Mouse (Mus musculus): ENCODE data around the gene Sap25. TPM values are rescaled to one million over a fixed set of nuclear protein-coding genes. Genes with fewer than 3 reads are reported as not detected.

Sap25 gene
- 10 to 100 TPM in 1 of 2 experiments, 1 to 10 TPM in 1; 8.4 to 16.4 TPM for total RNA-seq (2021)
- long read RNA-seq, experiment 1, partial matches to known transcripts = 0 of 2 reads
- long read RNA-seq, experiment 1, other reads (novel, unspliced or antisense) = 0 of 2 reads
- long read RNA-seq, experiment 2, partial matches to known transcripts = 0 of 3 reads
- long read RNA-seq, experiment 2, other reads (novel, unspliced or antisense) = 0 of 3 reads

- peak; percentile 70 for TF ChIP-seq CTCF (conservative IDR thresholded peaks at IDR 0.05)
- peak in 1 of 2 experiments; percentile 51 for DNase-seq (ENCODE audit: low spot score in 2 of 2)
- no peak within 1 kb of the TSS for H3K4me3 ChIP-seq
- H3K27ac ChIP-seq = no peak within 1 kb of the TSS
Observed at GRCm38 (mm10) chr5:137641054-137641453, at the start of gene Sap25. Gene Sap25 (plus strand): TSS chr5:137641334.

GRCm38 (mm10) chr5:137595921-137596320 is 45.2 kb upstream of the Sap25 start:
- Histone ChIP-seq H3K27ac (no peak overlapping the region), H3K4me3 (no peak overlapping the region)
- no peak for DNase-seq (ENCODE audit: low spot score in 2 of 2)
- TF ChIP-seq CTCF (conservative IDR thresholded peaks at IDR 0.05) = no peak

GRCm38 (mm10) chr5:137596601-137597261 is 44.4 kb upstream of the Sap25 start:
- Histone ChIP-seq H3K27ac (no peak overlapping the region), H3K4me3 (no peak overlapping the region)
- no peak for DNase-seq (ENCODE audit: low spot score in 2 of 2)
- TF ChIP-seq CTCF (conservative IDR thresholded peaks at IDR 0.05) = no peak

- Histone ChIP-seq H3K4me3 (no peak overlapping the region), H3K27ac (no peak overlapping the region)
- TF ChIP-seq CTCF (conservative IDR thresholded peaks at IDR 0.05) = no peak
- no peak for DNase-seq (ENCODE audit: low spot score in 2 of 2)
Observed at GRCm38 (mm10) chr5:137597625-137598024, 43.5 kb upstream of the Sap25 start.

GRCm38 (mm10) chr5:137598100-137598826 is 42.9 kb upstream of the Sap25 start:
- TF ChIP-seq CTCF (conservative IDR thresholded peaks at IDR 0.05) = no peak
- Histone ChIP-seq H3K4me3 (no peak overlapping the region), H3K27ac (no peak overlapping the region)
- DNase-seq (ENCODE audit: low spot score in 2 of 2) = no peak

- DNase-seq (ENCODE audit: low spot score in 2 of 2) = no peak
- no peak for TF ChIP-seq CTCF (conservative IDR thresholded peaks at IDR 0.05)
- H3K4me3 ChIP-seq = peak overlapping the region; percentile 96
Observed at GRCm38 (mm10) chr5:137599600-137599999, 41.5 kb upstream of the Sap25 start.

GRCm38 (mm10) chr5:137600281-137600618 is 40.9 kb upstream of the Sap25 start:
- H3K4me3 ChIP-seq = peak overlapping the region; percentile 96
- H3K27ac ChIP-seq = peak overlapping the region; percentile 95
- TF ChIP-seq CTCF (conservative IDR thresholded peaks at IDR 0.05) = no peak; the same call in 1 of the 2 replicates
- DNase-seq (ENCODE audit: low spot score in 2 of 2) = peak in 1 of 2 experiments; percentile 23

More at GRCm38 (mm10) chr5:137599600-137599999, 41.5 kb upstream of the Sap25 start:
- 0 out of 2 replicates have a peak overlapping the region, but pooled peaks have one; percentile 95 for H3K27ac ChIP-seq

- Histone ChIP-seq H3K27ac (peak within 1 kb of the TSS; percentile 95), H3K4me3 (peak within 1 kb of the TSS; percentile 96)
- DNase-seq (ENCODE audit: low spot score in 2 of 2) = peak; percentile 95
- TF ChIP-seq CTCF (conservative IDR thresholded peaks at IDR 0.05) = no peak
Observed at GRCm38 (mm10) chr5:137600619-137601364, 40.3 kb upstream of the Sap25 start, which contains the start of gene Mospd3. Gene Mospd3 (minus strand): TSS chr5:137601058.

GRCm38 (mm10) chr5:137601365-137601729 is 39.8 kb upstream of the Sap25 start:
- Histone ChIP-seq H3K27ac (peak overlapping the region; percentile 95; the same call in 1 of the 2 replicates), H3K4me3 (peak overlapping the region; percentile 96)
- no peak for TF ChIP-seq CTCF (conservative IDR thresholded peaks at IDR 0.05)
- no peak for DNase-seq (ENCODE audit: low spot score in 2 of 2)

- no peak overlapping the region for H3K27ac ChIP-seq
- TF ChIP-seq CTCF (conservative IDR thresholded peaks at IDR 0.05) = no peak
- no peak for DNase-seq (ENCODE audit: low spot score in 2 of 2)
- H3K4me3 ChIP-seq = no peak overlapping the region
Observed at GRCm38 (mm10) chr5:137607860-137608653, 33.1 kb upstream of the Sap25 start.

- no peak overlapping the region for H3K27ac ChIP-seq
- DNase-seq (ENCODE audit: low spot score in 2 of 2) = no peak
- no peak overlapping the region for H3K4me3 ChIP-seq
- no peak for TF ChIP-seq CTCF (conservative IDR thresholded peaks at IDR 0.05)
Observed at GRCm38 (mm10) chr5:137608654-137609190, 32.4 kb upstream of the Sap25 start.

GRCm38 (mm10) chr5:137609292-137609691 is 31.8 kb upstream of the Sap25 start:
- TF ChIP-seq CTCF (conservative IDR thresholded peaks at IDR 0.05) = no peak
- Histone ChIP-seq H3K4me3 (no peak overlapping the region), H3K27ac (no peak overlapping the region)
- DNase-seq (ENCODE audit: low spot score in 2 of 2) = no peak

All from layer of hippocampus, adult 2 months (tissue).